Mouse (Mus musculus): ENCODE measurements around the gene Lrrc73.

DNA sequence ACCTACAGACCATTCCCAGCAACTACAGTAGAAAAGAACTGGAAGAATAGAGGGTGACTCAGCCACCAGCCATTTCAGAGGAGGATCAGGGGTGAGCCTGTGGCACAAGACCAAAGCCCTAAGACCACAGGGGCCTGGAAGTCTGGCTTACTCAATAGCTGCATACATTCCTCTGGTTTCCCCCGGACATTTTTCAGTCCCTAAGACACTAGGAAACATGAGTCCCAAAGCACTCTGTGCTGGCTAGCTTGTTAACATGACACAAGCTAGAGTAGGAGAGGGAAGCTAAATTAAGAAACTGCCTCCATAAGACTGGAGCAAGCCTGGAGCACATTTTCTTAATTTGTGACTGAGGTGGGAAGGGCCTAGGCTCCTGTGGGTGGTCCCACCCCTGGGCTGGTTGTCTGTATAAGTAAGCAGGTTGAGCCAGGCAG lies 20.5 kb downstream of the Lrrc73 start:
- TF ChIP-seq CTCF (IDR thresholded peaks at IDR 0.05; ENCODE audit: low read depth) (no peak), EP300 (IDR thresholded peaks at IDR 0.05; ENCODE audit: low read depth) (no peak)
